Mouse (Mus musculus) CH12.LX (cell line): ENCODE results near the gene Tmem119.

Experiments
- CHD2 ChIP-seq: IDR thresholded peaks from 2 replicates; pipeline ENCODE4 v1.6.1; 2011; ENCODE audit warnings: low read length, improper control_type of control experiment
- CTCF ChIP-seq, 2 experiments: IDR thresholded peaks in 1 of 2; conservative IDR thresholded peaks in 1 of 2; 2 replicates each; pipeline ENCODE4 v1.5.1; 2011 to 2012; ENCODE audit warnings: low read depth in 2 of 2, low read length in 2 of 2, improper control_type of control experiment in 1 of 2, inconsistent platforms in 1 of 2, mild to moderate bottlenecking in 1 of 2, moderate library complexity in 1 of 2
- GABPA ChIP-seq: IDR thresholded peaks from 2 replicates; pipeline ENCODE4 v1.6.1; 2012; ENCODE audit warnings: low read depth, low read length, improper control_type of control experiment, inconsistent platforms; ENCODE audit not compliant: insufficient replicate concordance
- HCFC1 ChIP-seq: IDR thresholded peaks from 2 replicates; pipeline ENCODE4 v1.6.1; 2012; ENCODE audit warnings: low read depth, mild to moderate bottlenecking, inconsistent platforms, low read length, improper control_type of control experiment
- MXI1 ChIP-seq: IDR thresholded peaks from 2 replicates; pipeline ENCODE4 v1.6.1; 2011; ENCODE audit warnings: mild to moderate bottlenecking, low read depth, low read length, improper control_type of control experiment
- MYC ChIP-seq: IDR thresholded peaks from 2 replicates; pipeline ENCODE4 v1.6.1; 2011; ENCODE audit warnings: low read depth, mild to moderate bottlenecking, improper control_type of control experiment, low read length
- POLR2A ChIP-seq: IDR thresholded peaks from 2 replicates; pipeline ENCODE4 v1.6.1; 2011; ENCODE audit warnings: low read depth, mild to moderate bottlenecking, improper control_type of control experiment, low read length
- POLR2AphosphoS2 ChIP-seq: IDR thresholded peaks from 2 replicates; pipeline ENCODE4 v1.6.1; 2011; ENCODE audit warnings: low read depth, low read length, improper control_type of control experiment
- RCOR1 ChIP-seq: conservative IDR thresholded peaks from 2 replicates; pipeline ENCODE4 v1.6.1; 2012; ENCODE audit warnings: low read depth, mild to moderate bottlenecking, inconsistent platforms, low read length, improper control_type of control experiment
- SIN3A ChIP-seq: IDR thresholded peaks from 2 replicates; pipeline ENCODE4 v1.6.1; 2012; ENCODE audit warnings: low read length, improper control_type of control experiment, inconsistent platforms
- USF1 ChIP-seq: IDR thresholded peaks from 2 replicates; pipeline ENCODE4 v1.6.1; 2014; ENCODE audit warnings: low read depth, mild to moderate bottlenecking, inconsistent platforms, low read length, improper control_type of control experiment
- USF2 ChIP-seq: conservative IDR thresholded peaks from 2 replicates; pipeline ENCODE4 v1.6.1; 2011; ENCODE audit warnings: low read depth, low read length, improper control_type of control experiment
- ZNF384 ChIP-seq: IDR thresholded peaks from 2 replicates; pipeline ENCODE4 v1.6.1; 2012; ENCODE audit warnings: low read depth, low read length, improper control_type of control experiment, inconsistent platforms

GRCm38 (mm10) chr5:113833316-113833947 lies 33.1 kb upstream of the Tmem119 start:
- no peak for TF ChIP-seq CTCF (conservative IDR thresholded peaks at IDR 0.05 in 1 of 2, IDR thresholded peaks at IDR 0.05 in 1 of 2; ENCODE audit: low read depth in 2 of 2, low read length in 2 of 2)
- TF ChIP-seq POLR2A: no peak
- no peak for TF ChIP-seq POLR2AphosphoS2
- TF ChIP-seq HCFC1: no peak
- no peak for TF ChIP-seq MXI1
- TF ChIP-seq CHD2: 0 out of 2 replicates have a peak, but pooled peaks have one; percentile 32
- no peak for TF ChIP-seq MYC
- no peak for TF ChIP-seq USF1
- TF ChIP-seq GABPA: no peak
- TF ChIP-seq RCOR1: no peak
- no peak for TF ChIP-seq USF2
- TF ChIP-seq SIN3A: no peak
- TF ChIP-seq ZNF384: no peak
